Mouse (Mus musculus) left cerebral cortex, adult 2 months (tissue): ENCODE results near the gene N4bp2l2. TPM values are rescaled to one million over a fixed set of nuclear protein-coding genes. Genes with fewer than 3 reads are reported as not detected.

Source experiments
- DNase-seq, 2 experiments: peaks; one replicate each; pipeline ENCODE4 v3.0.0; 2021 to 2022; ENCODE audit warnings: low spot score in 2 of 2, mixed read lengths in 1 of 2; ENCODE audit errors: extremely low spot score in 1 of 2
- H3K27ac ChIP-seq: fragments of 200-600 bp; 2 replicates; pipeline ENCODE4 v1.8.1; 2022
- H3K4me3 ChIP-seq: fragments of 200-600 bp; 2 replicates; pipeline ENCODE4 v1.8.1; 2022
- CTCF ChIP-seq: fragments of 200-600 bp; IDR thresholded peaks from 2 replicates; pipeline ENCODE4 v1.8.1; 2022; ENCODE audit warnings: antibody characterized with exemption, mild to moderate bottlenecking, moderate library complexity
- intact Hi-C: fragments of 180-260 bp; cut with DNase I; formaldehyde crosslinking; loops from one replicate; pipeline ENCODE4 v1.15.1; 2025
- total RNA-seq, 2 experiments: library from RNA; stranded (reverse); gene quantifications; 2 replicates each; pipeline ENCODE4 v1.2.3; 2021

Gene N4bp2l2
- total RNA-seq, 2 experiments from 2014 or later, result 86.3 to 93.6 TPM

- DNase-seq, result no peak
- no peak for TF ChIP-seq CTCF
- H3K4me3 ChIP-seq, result no peak overlapping the region
- intact Hi-C loops, result no loop called here
- no peak overlapping the region for H3K27ac ChIP-seq
These were observed 91.6 kb downstream of the N4bp2l2 start for GRCm38 (mm10) chr5:150574403-150574802.

- Histone ChIP-seq H3K4me3 (no peak overlapping the region), H3K27ac (no peak overlapping the region)
- intact Hi-C loops, result no loop called here
- TF ChIP-seq CTCF, result no peak
- DNase-seq, result no peak
These were observed 95.3 kb downstream of the N4bp2l2 start for GRCm38 (mm10) chr5:150570496-150571219.

DNA sequence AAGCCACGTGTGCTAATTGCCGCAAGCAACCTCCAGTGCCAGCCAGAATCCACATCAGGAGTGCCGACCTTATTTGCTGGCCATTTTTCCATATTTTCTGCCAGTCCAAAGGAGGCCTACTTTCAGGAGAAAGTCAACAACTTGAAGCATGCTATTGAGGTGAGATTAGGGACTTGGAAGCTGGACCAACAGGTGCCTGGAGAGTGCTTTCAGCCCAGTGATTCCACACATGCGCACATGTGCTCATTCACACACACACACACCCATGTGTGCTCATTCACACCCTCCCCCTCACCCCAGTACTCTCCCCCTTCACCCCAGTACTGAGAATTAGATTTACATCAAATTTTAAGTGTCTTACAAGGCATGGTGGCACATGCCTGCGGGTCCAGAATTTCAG is 99.0 kb downstream of the N4bp2l2 start:
- Histone ChIP-seq H3K4me3 (no peak overlapping the region), H3K27ac (peak overlapping the region; percentile 32; the same call in 1 of the 2 replicates)
- intact Hi-C loops, result no loop called here
- DNase-seq, result no peak
- no peak for TF ChIP-seq CTCF

- peak; percentile 25 to 47 for DNase-seq
- no peak overlapping the region for H3K4me3 ChIP-seq
- intact Hi-C loops, result no loop called here
- peak overlapping the region; percentile 72 for H3K27ac ChIP-seq
- TF ChIP-seq CTCF, result no peak
These were observed 99.8 kb downstream of the N4bp2l2 start for GRCm38 (mm10) chr5:150566226-150566625.

DNA sequence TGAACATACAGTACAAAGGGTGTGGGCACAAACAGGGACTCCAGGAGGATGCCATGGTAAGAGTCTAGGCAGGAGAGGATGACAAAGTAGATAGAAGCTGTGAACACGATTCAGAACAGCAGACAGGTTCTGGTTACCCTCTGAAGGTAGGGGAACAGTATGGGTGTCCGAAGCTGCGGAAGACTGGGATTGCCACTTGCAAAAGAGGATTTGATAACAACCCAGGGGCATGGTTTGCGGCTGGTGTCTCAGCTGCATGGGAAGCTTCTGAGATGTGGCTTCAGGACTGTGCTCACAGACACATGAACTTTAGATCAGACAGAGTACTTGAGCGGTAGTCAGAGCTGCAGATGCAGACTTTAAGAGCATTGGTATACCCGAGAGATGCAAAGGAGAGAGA is 101.6 kb downstream of the N4bp2l2 start:
- no peak overlapping the region for H3K4me3 ChIP-seq
- no peak for DNase-seq
- TF ChIP-seq CTCF, result no peak
- intact Hi-C loops, result no loop called here
- no peak overlapping the region for H3K27ac ChIP-seq

DNA sequence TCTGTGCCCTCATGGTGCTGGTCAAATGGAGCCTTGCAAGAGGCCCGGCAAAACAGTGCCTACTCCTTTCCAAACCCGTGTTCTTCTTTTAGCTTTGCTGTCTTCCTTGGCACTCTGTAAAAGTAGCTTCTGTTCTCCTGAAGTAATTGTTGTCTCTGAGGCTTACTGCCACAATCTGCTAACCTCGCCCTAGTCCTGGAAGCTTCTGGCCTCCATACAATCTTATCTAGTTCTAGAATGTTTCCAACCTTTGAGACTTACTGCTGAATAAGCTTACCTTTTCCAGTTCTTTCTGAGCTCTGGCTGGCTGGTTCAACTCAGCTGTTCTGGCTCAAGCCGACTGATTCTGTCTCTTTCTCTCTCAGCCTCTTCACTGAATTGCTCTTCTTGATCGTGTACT is 104.2 kb downstream of the N4bp2l2 start:
- DNase-seq, result no peak
- no peak overlapping the region for H3K27ac ChIP-seq
- intact Hi-C loops, result no loop called here
- TF ChIP-seq CTCF, result no peak
- H3K4me3 ChIP-seq, result no peak overlapping the region

DNA sequence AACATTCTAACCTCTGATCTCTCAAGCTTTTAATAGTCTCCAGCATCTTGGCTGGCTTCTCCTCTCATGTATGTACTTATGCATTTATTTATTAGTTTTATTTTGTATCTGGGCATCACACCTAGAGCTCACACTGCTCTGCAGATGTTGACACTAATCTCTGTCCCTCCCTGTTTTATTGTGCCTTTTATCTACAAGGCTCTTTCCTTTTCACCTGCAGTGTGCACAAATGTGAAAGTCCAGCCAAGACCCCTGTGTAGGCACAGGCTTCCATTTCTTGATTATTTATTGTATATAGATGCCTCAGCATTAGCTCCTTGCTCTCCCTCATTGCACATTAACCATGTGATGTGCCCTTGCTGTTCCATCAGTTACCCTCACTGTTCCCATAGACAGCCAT is 104.6 kb downstream of the N4bp2l2 start:
- H3K27ac ChIP-seq, result no peak overlapping the region
- DNase-seq, result no peak
- H3K4me3 ChIP-seq, result no peak overlapping the region
- no peak for TF ChIP-seq CTCF
- intact Hi-C loops, result no loop called here

GRCm38 (mm10) chr5:150560851-150561250 is 105.1 kb downstream of the N4bp2l2 start:
- no peak overlapping the region for H3K4me3 ChIP-seq
- intact Hi-C loops, result no loop called here
- DNase-seq, result no peak
- no peak overlapping the region for H3K27ac ChIP-seq
- no peak for TF ChIP-seq CTCF

GRCm38 (mm10) chr5:150559519-150560103 is 106.4 kb downstream of the N4bp2l2 start:
- no peak overlapping the region for H3K27ac ChIP-seq
- intact Hi-C loops, result no loop called here
- DNase-seq, result no peak
- TF ChIP-seq CTCF, result no peak
- no peak overlapping the region for H3K4me3 ChIP-seq

Other genes starting within 250 kb of the N4bp2l2 start
- 1 to 10 TPM in 1 of 2 experiments, under 1 TPM in 1; 0.68 to 1.2 TPM for gene Zar1l, start 148.0 kb downstream of the N4bp2l2 start, total RNA-seq
- 10 to 100 TPM in 1 of 2 experiments, 1 to 10 TPM in 1; 8.2 to 11.2 TPM for gene Brca2, start 143.6 kb downstream of the N4bp2l2 start, total RNA-seq
- 10 to 100 TPM; 60.5 to 63.5 TPM for gene N4bp2l1, start 69.0 kb downstream of the N4bp2l2 start, total RNA-seq
- gene Pds5b, start 7.6 kb upstream of the N4bp2l2 start, total RNA-seq, result 10 to 100 TPM; 77.6 to 79.3 TPM